Mouse (Mus musculus) A20 (cell line): ENCODE results near the gene Gm11444.

Source experiments
- DNase-seq: peaks from one replicate; pipeline ENCODE4 v3.0.0-alpha.2; 2011; ENCODE audit warnings: low read depth, low spot score

The Gm11444 gene

DNA sequence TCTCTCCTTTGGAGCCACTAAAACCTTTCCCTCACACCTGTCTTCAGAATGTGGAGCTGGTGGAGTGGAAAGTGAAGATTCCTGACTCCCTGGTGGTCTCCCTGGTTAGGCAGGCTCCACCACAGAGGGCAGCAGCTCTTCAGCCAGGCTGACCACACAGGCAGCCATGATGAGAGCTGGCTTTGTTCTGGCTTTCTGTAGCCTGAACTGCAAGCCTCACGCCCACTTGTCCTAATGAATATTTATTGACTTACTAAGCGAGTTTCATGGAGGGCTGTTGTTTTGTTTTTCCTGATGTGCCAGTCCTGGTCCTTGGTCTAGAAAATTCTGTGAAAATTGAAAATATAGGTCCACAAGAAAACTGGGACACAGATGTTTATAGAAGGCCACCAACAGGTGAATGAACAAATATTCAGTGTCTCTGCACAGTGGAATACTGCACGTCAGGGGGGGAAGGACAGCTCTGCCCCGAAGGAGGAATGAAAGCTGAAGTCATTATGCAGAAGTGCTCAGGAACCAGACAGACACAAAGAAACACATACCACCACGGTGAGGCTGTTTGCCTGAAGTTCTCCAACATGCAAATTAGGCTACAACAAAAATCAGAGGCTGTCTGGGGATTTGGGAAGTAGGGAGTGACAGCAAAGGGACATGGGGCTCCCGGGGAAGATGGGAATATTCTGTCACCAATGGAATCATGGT is 8.0 kb upstream of the Gm11444 start:
- DNase-seq, result no peak

DNA sequence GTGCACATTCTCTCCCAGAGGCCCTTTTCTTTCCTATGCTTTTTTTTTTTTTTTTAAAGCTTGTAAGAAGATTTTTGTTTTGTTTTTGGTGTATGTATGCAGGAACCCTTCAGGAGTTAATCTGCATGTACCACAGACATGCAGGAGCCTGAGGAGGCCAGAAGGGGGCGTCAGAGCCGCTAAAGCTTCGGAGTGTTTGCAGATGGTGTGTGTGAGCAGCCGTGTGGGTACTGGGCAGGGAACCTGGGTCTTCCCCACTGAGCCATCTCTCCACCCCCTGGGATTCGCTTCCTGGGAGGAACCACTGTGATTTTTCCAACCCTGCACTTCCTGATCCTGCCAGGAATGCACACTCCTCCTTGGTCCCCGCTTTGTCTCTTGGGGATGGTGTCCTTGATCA is 625 bp upstream of the Gm11444 start:
- peak; percentile 49 for DNase-seq

DNA sequence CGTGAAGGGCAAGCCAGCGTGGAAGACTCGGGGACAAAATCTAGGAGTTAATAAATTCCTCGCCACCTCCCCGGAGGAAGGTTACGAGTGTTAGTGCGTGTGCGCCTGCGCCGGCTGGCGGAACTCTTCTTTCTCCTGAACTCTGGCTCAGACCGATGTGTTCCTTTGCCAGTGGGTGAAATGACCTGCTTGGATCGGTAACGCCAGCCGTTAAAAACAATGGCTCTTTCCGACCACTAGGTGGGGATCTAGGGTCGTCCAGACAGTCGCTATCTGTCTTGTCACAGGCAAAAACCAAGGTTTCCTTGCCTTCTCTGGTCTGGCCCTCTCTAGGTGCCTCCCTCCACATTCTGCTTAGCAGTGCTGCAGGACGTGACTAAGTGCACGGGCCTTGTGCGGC is 1.1 kb downstream of the Gm11444 start:
- peak; percentile 90 for DNase-seq

DNA sequence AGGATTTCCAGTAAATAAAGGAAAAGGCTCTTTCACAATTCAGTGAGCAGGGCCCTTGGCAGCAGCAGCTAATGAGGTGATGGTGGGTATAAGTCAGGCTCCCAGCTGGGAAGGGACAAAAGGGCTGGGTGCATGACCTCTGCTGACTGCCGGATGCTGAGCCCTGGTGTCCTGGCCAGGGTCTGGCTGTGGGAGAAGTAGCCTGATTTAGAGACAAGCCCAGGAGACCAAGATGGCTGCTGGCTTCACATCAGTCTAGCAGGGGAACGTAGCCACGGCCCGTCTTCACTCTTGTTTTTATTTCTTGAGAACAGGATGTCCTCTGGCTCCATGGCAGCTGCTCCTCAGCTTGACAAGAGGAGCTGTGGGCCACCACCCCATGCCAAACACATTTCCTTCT is 3.6 kb downstream of the Gm11444 start:
- peak; percentile 5 for DNase-seq

DNA sequence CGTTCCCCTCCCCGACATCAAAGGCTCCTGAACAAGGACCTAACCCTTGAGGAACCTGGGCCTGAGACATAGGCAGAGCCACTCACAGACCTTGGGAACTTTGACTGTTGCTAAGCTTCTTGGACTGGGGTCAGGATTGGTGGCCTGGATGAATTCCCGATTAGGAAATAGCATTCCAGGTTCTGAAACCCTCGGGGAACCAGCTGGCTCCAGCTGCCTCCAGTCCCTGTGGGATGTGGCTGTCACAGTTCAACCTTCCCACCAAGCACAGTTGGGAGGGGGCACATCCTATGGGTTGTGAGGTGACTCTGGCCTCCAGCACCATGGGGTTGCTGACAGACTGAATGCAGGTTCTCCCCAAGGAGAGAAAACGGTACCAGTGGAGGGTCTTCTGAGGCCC is 4.2 kb downstream of the Gm11444 start:
- DNase-seq, result no peak

DNA sequence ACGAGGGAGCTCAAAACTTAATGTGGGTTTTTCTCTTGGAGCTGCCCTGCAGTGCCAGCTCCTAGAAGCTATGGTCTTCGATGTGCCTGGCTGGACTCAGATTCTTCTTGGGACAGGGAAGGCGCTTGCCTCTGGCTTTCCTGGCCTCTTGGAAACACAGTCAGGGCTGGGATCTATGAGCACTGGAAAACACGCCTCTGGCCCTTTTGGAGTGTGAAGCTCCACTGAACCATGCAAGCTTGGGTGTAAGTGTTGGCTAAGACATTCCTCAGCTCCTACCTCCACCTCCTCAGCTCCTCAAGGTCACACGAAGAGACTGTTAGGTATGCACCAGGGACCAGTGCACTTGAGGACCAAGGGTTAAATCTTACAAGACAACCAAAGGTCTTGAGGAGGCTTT is 5.2 kb downstream of the Gm11444 start:
- DNase-seq, result no peak

DNA sequence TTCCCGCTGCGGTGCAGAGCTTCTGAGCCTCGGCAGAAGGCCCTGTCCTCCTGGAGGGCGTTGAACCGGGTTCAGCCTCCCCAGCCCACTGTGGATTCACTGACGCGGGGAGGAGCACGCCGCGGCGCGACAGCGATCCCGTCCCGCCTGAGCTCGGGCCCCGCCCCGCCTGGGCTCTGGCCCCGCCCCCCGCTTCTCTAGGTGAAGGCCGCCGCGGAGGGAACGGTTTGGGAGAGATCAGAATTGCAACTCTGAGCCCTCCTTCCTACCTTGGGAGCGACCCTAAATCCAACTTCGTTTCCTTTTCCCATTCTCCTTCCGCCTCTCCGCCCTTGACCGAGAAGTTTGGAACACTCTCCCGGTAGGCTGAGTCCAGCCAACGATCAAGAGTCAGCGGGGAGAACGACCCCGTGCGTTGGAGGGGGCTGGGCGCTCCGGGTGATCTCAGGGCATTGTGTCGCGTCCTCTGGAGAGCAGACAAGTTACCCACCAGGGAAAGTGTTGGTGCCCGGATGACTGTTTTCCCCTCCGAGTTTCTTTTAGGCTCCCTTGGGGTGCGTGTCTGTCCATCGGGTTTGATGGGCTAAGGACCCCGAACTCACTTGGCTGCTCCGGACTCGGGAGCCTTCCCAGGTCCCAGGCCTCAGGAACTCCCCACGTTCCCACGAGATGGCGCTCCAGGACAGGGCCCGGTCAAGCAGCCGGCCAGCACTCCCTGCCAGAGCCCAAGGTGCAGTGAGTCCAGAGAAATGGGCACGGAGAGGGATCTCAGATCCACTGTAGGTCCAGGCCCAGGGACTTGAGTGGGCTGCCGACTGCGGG is 5.8 kb downstream of the Gm11444 start:
- peak; percentile 86 for DNase-seq

DNA sequence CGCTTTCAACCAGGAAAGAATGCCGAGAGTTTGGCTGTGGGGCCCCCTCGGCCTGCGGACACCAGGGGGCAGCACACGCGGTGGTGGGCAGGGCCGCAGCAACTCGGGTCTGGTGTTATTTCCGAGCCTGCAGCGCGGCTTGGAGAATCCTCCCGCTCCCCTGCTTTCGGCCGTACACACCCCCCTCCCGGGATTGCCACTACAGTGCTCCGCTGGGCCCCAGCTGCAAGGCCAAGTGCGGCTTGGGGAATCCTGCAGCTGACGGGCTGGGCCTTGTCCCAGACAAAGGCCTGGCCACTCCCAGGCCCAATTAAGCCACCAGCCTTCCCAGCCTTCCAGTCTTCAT is 6.8 kb downstream of the Gm11444 start:
- peak; percentile 77 for DNase-seq

DNA sequence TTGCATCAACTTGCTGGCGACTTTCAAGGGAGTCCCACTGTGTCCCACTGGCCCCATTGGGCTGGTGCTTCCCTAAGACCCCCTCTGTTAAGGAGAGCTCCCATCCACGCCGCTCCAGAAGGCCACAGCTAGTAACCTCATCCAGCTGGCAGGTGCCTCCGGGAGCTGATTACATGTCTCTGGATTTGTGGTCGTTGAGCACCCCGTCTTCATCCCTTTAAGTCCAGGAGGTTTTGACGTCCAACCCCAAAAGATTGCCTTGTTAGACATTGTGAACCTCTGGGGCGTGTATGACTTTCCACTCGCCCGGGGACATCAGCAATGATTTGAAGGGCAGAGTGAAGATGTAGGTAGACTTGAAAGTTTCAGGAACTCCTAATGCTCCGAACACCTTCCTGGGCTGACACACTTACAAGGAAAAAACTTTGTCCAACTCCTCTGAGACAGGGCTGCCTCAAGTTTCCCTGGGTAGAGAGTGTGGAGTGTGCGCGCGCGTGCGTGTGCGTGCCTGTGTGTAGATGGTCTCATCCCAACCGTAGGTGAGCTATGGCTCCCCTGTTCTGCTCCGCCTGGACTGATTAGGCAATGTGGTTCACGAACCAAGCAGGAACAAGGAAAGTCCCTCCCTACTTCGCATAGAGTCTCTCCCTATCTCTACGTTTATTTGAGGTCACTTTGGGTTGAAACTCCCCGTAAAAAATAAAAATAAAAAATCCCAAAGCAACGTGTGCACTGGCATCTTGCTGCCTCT is 7.4 kb downstream of the Gm11444 start:
- no peak for DNase-seq

DNA sequence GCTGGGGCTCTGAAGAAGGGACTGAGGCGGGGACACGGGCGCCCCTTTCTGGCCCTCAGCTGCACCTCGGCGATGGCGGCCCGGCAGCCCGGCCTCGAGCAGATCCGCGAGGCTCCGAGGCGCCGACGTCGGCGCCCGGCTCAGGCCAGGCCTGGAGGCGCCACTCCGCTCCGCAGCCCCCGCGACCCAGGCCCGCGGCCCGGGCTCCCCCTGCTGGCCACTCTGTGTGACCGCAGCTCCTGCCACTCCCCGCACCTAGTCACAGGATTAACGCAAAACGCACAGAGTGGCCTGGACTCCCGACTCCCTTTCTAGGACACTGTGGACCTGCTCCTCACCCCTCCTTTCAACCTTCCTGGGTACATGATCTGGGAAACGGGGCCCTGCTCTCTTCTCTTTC is 8.2 kb downstream of the Gm11444 start:
- DNase-seq, result peak; percentile 62

DNA sequence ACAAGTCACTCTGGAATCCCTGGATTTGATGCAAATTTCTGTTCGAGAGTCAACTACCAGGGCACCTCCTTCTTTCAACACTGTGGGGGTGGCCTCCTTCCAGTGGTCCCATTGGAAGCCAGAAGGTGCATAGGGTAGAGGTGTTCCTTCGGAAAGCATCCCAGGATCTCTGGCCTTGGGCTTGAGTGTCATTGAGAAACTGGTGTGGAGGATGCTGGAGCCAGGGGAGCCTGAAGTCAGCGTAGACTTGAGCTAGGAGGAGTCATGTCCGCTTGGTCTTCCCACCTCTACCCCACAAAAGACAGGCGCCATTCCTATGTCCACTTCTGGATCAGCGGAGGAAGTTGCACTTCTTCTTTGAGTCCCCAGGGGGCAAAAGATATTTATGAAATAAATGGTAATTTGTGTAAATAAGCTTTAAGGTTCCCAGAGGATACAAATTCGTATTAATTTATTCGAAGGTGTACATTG is 8.9 kb downstream of the Gm11444 start:
- DNase-seq, result no peak

DNA sequence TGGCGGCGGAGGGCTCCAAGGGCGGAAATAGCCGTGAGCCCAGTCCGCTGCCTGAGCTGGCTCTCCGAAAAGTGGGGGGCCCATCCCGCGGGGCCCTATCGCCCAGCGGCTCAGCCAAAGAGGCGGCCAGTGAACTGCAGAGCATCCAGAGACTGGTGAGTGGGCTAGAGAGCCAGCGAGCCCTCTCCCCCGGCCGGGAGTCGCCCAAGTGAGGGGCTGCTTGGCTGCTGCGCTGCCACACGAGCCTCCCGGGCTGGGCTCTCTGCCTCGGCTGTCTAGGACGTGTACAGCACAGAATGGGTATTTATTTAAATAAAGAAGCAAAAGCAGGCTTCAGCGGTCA is 9.4 kb downstream of the Gm11444 start:
- no peak for DNase-seq

DNA sequence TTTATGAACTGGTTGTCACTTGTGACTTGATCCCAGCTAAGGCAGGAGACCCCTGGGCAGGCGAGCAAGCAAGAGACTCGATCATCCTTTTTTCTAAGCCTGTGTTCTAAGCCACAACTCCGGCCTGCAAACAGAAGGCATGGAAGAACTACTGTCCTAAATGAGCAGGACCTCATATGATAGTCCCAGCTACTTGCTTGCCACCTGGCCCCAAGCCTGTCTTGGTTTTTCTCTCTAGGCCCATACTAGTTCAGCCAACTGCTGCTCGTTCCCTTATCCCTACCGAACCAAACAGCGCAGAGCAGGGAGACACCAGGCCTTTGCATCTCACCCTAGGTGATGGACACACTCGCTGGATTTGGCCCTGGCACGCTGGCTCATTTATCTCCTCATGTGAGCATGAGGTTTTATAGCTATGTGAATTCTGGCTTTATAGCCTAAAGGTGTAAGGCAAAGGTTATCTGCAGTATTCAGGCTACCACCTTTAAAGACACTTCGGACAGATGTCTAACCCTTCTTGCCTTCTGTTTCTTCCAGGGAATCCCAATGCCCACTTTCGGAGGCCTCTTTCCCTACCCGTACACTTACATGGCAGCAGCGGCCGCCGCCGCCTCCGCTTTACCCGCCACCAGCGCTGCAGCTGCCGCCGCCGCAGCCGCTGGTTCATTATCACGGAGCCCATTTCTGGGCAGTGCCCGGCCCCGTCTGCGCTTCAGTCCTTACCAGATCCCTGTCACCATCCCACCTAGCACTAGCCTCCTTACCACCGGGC is 9.9 kb downstream of the Gm11444 start:
- DNase-seq, result no peak

DNA sequence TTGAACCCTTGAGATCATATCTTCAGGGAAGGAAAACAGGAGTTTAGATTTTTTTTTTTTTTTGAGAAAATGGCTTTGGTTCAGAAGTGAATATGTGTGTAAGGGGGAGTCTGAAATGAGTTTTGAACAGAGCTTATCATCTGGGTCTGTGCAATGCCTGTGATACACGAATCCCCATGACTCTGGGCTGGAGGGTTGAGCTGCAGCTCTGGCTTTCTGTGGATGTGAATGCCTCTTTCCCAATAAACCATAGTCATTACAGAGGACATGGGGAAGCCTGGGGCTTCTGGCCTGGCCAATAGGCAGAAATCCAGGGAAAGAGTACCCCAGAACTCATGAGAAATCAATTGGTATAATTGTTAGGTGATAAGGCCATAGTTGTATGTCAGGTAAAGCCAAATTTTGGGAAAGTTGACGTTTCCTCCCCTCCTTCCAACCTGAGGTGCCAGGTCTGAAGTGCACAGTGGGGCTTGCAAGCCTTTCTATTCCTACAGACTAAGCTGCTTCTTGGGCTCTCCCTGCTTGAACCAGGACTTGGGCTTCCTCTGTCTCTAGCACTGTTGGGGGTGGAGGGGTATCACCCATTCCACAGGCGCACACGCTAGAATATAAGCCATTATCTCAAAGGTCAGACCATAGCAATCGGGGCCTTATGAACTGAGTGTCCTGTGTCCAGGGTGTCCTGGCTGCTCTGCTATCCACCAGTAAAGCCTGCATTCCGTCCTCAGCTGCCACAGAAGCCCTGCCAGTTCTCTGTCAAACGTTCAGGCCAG is 10.7 kb downstream of the Gm11444 start:
- no peak for DNase-seq

DNA sequence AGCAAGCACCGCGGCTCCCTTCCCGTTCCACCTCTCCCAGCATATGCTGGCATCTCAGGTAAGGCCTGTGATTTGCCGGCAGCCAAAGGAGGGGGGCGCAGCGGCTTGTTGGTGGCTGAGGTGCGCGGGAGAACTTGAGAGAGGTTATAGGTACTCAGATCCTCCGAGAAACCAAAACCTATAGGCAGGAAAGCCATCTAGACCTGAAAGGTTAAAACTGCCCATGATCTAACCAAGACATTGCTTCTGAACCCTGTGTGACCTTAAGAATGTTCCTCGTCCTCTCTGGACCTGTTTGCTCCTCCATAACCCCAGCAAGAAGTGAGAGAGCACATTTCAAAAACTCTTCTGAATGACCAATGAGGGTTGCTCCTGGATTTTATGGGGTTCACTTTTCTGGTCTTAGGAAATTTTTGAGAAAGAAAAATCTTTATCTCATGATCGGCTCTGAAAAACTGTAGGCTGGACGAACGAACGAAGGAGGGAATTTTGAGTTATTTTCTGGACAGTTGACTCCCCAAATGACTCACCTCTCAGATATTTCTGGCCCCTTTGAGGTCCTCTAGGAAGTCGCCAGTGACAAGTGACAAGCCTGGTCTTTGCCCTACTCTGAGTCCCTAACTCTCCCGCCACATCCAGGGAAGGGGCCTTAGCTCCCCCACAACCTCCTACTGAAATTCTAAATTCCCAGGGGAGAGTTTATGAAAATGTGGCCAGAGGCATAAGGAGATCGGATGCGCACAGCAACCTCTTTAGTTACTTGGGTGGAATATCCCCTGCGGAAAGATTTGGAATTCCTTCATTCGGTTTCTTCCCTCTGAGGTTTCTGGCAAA is 11.5 kb downstream of the Gm11444 start:
- DNase-seq, result no peak

DNA sequence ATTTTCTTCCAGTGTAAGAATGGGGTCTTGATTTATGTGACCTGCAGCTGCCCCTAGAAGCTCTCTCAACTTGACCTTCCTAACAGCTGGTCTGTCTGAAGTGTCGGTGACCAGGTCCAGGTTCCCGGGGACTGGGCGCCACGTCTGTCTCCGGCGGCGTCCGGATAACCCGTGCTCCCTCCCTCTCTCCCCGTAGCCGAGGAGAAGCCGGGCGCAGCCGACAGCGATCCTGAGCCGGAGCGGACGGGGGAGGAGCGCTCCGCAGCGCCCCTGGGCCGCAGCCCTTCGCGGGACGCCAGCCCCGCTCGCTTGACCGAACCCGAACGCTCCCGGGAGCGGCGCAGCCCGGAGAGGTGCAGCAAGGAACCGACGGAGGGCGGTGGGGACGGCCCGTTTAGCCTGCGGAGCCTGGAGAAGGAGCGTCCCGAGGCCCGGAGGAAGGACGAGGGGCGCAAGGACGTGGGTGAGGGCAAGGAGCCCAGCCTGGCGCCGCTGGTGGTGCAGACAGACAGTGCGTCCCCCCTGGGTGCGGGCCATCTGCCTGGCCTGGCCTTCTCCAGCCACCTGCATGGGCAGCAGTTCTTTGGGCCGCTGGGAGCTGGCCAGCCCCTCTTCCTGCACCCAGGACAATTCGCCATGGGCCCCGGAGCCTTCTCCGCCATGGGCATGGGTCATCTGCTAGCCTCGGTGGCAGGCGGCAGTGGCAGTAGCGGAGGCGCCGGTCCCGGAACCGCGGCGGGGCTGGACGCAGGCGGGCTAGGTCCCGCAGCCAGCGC is 12.3 kb downstream of the Gm11444 start:
- DNase-seq, result no peak

DNA sequence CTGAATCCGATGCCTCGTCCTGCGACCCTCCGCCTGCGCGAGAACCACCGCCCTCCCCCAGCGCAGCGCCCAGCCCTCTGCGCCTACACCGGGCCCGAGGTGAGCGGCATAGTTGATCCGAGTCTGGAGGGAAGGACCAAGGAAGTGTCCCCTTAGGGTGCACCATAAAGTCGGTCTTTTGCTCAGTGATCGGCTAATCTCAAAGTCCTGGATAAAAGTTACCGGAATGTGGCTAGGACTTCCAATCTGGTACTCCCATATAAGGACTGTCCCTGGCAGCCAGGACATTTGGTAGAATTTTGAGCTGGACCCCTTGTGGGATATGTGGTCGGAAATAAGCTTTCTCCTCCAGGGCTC is 12.9 kb downstream of the Gm11444 start:
- no peak for DNase-seq

DNA sequence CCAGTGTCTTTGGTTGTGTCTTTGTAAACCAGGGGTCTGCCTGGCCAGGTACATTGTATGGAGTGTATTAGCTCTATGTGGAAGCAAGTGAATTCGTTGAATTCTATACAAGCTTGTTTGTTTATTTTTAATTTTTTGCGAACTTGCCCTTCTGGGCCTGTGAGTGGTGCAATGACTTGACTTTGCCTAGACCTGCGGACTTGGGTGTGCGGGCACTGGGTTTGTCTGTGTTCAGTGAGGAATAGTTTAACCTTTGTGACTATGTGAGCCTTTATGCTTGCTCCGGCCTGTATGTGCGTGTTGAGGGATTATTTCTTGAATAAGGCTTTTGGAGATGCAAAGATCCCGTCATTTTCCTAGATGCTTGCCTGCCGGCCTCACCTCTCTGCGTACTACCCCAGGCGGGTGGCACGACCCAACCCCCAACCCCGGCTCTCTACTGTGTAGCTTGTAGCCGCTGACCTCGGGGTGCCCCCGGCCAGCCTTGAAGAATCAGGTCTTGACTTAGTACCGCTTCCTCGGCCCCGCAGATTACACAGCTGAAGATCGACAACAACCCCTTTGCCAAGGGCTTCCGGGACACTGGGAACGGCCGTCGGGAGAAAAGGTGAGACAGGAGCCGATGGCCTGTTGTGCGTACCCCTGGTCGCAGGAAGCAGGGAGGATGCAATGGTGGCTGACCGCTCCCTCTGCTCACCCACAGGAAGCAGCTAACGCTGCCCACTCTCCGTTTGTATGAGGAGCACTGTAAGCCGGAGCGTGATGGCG is 13.4 kb downstream of the Gm11444 start:
- DNase-seq, result no peak
